Mouse (Mus musculus) liver, adult 2 months (tissue): ENCODE results near the gene D16Ertd472e. TPM values are rescaled to one million over a fixed set of nuclear protein-coding genes. Genes with fewer than 3 reads are reported as not detected.

Source experiments
- DNase-seq: peaks from one replicate; pipeline ENCODE4 v3.0.0-alpha.2; 2011; ENCODE audit warnings: low read depth, low spot score; ENCODE audit errors: extremely low read depth
- H3K27ac ChIP-seq: fragments of 200-500 bp; replicated peaks from 2 replicates; pipeline ENCODE4 v1.5.1; 2012; ENCODE audit warnings: low read depth, mild to moderate bottlenecking, control low read depth, inconsistent platforms, low read length; ENCODE audit not compliant: insufficient read depth
- H3K27me3 ChIP-seq: fragments of 200-500 bp; 2 replicates; pipeline ENCODE4 v1.6.1; 2012; ENCODE audit warnings: mild to moderate bottlenecking, moderate library complexity, low read length, inconsistent platforms; ENCODE audit not compliant: control insufficient read depth, insufficient read depth
- H3K36me3 ChIP-seq: fragments of 200-500 bp; 2 replicates; pipeline ENCODE4 v1.6.1; 2012; ENCODE audit warnings: low read length, inconsistent platforms; ENCODE audit not compliant: control insufficient read depth, insufficient read depth
- H3K4me1 ChIP-seq: fragments of 200-500 bp; 2 replicates; pipeline ENCODE4 v1.6.1; 2011; ENCODE audit warnings: low read length; ENCODE audit not compliant: control insufficient read depth, insufficient read depth
- H3K4me3 ChIP-seq: fragments of 200-500 bp; 2 replicates; pipeline ENCODE4 v1.5.1; 2011; ENCODE audit warnings: low read depth, mild to moderate bottlenecking, control low read depth, low read length, moderate library complexity; ENCODE audit not compliant: insufficient read depth
- H3K79me2 ChIP-seq: fragments of 200-500 bp; 2 replicates; pipeline ENCODE4 v1.6.1; 2012; ENCODE audit warnings: inconsistent platforms, mild to moderate bottlenecking, low read length, moderate library complexity; ENCODE audit not compliant: control insufficient read depth, insufficient read depth
- H3K9ac ChIP-seq: fragments of 200-500 bp; 2 replicates; pipeline ENCODE4 v1.6.1; 2012; ENCODE audit warnings: low read depth, mild to moderate bottlenecking, control low read depth, inconsistent platforms, low read length
- CTCF ChIP-seq: fragments of 200-500 bp; IDR thresholded peaks from 2 replicates; pipeline ENCODE4 v1.5.1; 2011; ENCODE audit warnings: low read depth, low read length, control low read depth
- POLR2A ChIP-seq: fragments of 200-500 bp; IDR thresholded peaks from 2 replicates; pipeline ENCODE4 v1.6.1; 2011; ENCODE audit warnings: low read length, control low read depth; ENCODE audit not compliant: insufficient read depth; ENCODE audit errors: extremely low read depth
- WGBS: fragments of 180-500 bp; shearing (Covaris S2); methylation state at CpG from one replicate; pipeline ENCODE4 v1.1.7; 2018; 5-methylcytosine and 5-hydroxymethylcytosine counted together
- polyA plus RNA-seq: library from polyadenylated mRNA; depleted of rRNA; stranded (reverse); fragments of >200 nt; gene quantifications from 2 replicates; pipeline ENCODE4 v1.2.3, GENCODE M21; 2012
- total RNA-seq: library from RNA; depleted of rRNA; stranded (reverse); fragments of >200 nt; gene quantifications from 2 replicates; pipeline ENCODE4 v1.2.3, GENCODE M21; 2014

The D16Ertd472e gene
- total and polyA plus RNA-seq, 2 experiments, result 3.6 to 6.1 TPM

- Histone ChIP-seq H3K36me3 (no peaks in the 10 kb centered on the region), H3K9ac (no peak overlapping the region), H3K27me3 (no peaks in the 10 kb centered on the region), H3K79me2 (no peaks in the 10 kb centered on the region), H3K4me1 (peaks cover 4% of the 10 kb centered on the region; the same call in 1 of the 2 replicates), H3K4me3 (no peak overlapping the region), H3K27ac (no peak overlapping the region)
- WGBS, result 92% methylated on average over 7 of the region's 7 CpGs
- no peak for TF ChIP-seq POLR2A
- TF ChIP-seq CTCF, result no peak
- no peak for DNase-seq
Measured at GRCm38 (mm10) chr16:78537322-78537721, 39.2 kb downstream of the D16Ertd472e start.

- no peaks in the 10 kb centered on the region for H3K36me3 ChIP-seq
- no peaks in the 10 kb centered on the region for H3K79me2 ChIP-seq
- no peak for DNase-seq
- H3K27me3 ChIP-seq, result no peaks in the 10 kb centered on the region
- 87% methylated on average over 8 of the region's 8 CpGs for WGBS
- no peak overlapping the region for H3K4me3 ChIP-seq
- H3K4me1 ChIP-seq, result no peaks in the 10 kb centered on the region
- no peak overlapping the region for H3K27ac ChIP-seq
- H3K9ac ChIP-seq, result no peak overlapping the region
- no peak for TF ChIP-seq POLR2A
- TF ChIP-seq CTCF, result no peak
Measured at GRCm38 (mm10) chr16:78534468-78534867, 42.0 kb downstream of the D16Ertd472e start.

GRCm38 (mm10) chr16:78531957-78532605, 44.4 kb downstream of the D16Ertd472e start:
- no peaks in the 10 kb centered on the region for H3K27me3 ChIP-seq
- TF ChIP-seq POLR2A (no peak), CTCF (no peak)
- no peak overlapping the region for H3K27ac ChIP-seq
- 80% methylated on average over 6 of the region's 6 CpGs for WGBS
- H3K36me3 ChIP-seq, result no peaks in the 10 kb centered on the region
- no peak overlapping the region for H3K4me3 ChIP-seq
- no peak overlapping the region for H3K9ac ChIP-seq
- no peak for DNase-seq
- H3K4me1 ChIP-seq, result no peaks in the 10 kb centered on the region
- H3K79me2 ChIP-seq, result no peaks in the 10 kb centered on the region

- TF ChIP-seq POLR2A (no peak), CTCF (no peak)
- 82% methylated on average over 4 of the region's 4 CpGs for WGBS
- Histone ChIP-seq H3K4me1 (no peaks in the 10 kb centered on the region), H3K27me3 (no peaks in the 10 kb centered on the region), H3K79me2 (no peaks in the 10 kb centered on the region), H3K4me3 (no peak overlapping the region), H3K36me3 (no peaks in the 10 kb centered on the region), H3K9ac (no peak overlapping the region), H3K27ac (no peak overlapping the region)
- DNase-seq, result no peak
Measured at GRCm38 (mm10) chr16:78522974-78523373, 53.5 kb downstream of the D16Ertd472e start.

GRCm38 (mm10) chr16:78518697-78519096, 57.8 kb downstream of the D16Ertd472e start:
- 66% methylated on average over 7 of the region's 7 CpGs for WGBS
- H3K27me3 ChIP-seq, result no peaks in the 10 kb centered on the region
- H3K9ac ChIP-seq, result no peak overlapping the region
- no peak overlapping the region for H3K4me3 ChIP-seq
- no peak overlapping the region for H3K27ac ChIP-seq
- no peak for DNase-seq
- H3K36me3 ChIP-seq, result no peaks in the 10 kb centered on the region
- TF ChIP-seq POLR2A (no peak), CTCF (no peak)
- no peaks in the 10 kb centered on the region for H3K4me1 ChIP-seq
- H3K79me2 ChIP-seq, result no peaks in the 10 kb centered on the region

- no peak overlapping the region for H3K27ac ChIP-seq
- no peak for TF ChIP-seq POLR2A
- no peak for TF ChIP-seq CTCF
- no peak overlapping the region for H3K9ac ChIP-seq
- no peaks in the 10 kb centered on the region for H3K36me3 ChIP-seq
- H3K4me1 ChIP-seq, result no peaks in the 10 kb centered on the region
- H3K27me3 ChIP-seq, result no peaks in the 10 kb centered on the region
- no peaks in the 10 kb centered on the region for H3K79me2 ChIP-seq
- H3K4me3 ChIP-seq, result no peak overlapping the region
- 91% methylated on average over 2 of the region's 2 CpGs for WGBS
- no peak for DNase-seq
Measured at GRCm38 (mm10) chr16:78517171-78517570, 59.3 kb downstream of the D16Ertd472e start.
